Mouse (Mus musculus) cerebellum, postnatal 4 days (tissue): ENCODE measurements around the gene Sept12.
A peak's percentile ranks its signal among the peaks of the same experiment; 100 is the strongest.

ENCODE experiments used
- DNase-seq, 2 experiments: peaks; one replicate each; pipeline ENCODE4 v3.0.0; 2022; ENCODE audit warnings: low spot score in 2 of 2, mixed read lengths in 1 of 2

Gene Sept12

DNA sequence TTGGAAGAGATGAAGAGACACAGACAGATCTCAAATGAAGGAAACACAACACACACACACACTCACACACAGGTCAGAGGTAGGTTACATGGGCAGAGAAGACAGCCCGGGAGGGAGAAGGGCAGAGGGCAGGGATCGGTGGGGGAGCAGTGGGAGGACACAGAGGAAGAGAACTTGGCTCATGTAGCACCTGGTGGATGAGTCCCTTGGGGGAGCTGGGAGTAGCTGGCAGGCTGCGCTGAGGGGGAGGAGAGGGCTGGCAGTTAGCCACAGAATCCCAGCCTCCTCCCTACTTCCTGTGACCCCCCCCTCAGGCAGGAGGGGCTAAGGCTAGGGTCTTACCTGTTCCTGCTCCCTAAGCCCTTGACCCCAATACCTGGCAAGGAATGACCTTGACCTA, at the start of gene Sept12:
Sept12 (minus strand) TSS at position 300 of the 400 bp plus-strand sequence.
- DNase-seq = no peak

DNA sequence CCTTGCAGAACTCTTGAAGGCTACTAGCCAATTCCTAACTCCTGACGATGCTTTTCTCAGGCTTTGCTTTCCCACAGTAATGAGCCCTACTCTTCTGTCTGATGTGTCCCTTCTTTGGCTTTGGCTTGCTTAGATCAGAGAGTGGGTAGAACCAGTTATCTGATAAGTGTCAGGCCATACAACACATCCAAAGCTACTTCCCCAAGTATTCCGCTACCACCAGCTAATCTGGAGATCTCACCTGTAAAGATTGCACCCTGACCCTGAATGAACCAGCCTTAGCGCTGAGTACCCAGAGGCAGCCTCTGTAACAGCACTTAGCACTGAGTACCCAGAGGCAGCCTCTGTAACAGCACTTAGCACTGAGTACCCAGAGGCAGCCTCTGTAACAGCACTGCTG, 47.7 kb upstream of the Sept12 start:
- no peak for DNase-seq

DNA sequence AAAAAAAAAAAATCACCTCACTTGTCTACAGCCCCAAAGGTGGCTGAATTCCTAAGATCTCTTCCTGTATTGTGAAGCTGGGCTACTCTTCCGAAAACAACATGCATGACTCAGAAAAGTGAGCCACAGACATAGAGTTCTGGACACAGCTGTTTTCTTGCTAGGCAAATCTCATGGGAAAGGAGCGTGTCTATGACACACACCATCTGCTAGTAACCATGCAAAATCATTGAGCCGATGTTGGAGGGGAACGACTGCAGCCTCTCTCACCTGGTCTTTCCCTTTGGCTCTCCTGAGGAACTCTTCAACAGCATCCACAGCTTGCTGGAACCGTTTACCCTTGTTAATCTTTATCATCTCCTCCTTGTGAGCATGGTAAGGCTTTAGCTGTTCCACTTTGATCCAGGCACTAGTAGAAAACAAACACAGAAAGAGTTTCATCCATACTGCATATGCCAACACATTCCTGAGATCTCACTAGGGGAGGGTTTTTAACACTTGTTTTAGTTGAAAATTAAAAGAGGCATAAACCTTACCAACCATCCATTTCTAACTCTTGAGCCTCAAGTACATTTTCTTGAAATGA, 39.1 kb upstream of the Sept12 start:
- DNase-seq = no peak

DNA sequence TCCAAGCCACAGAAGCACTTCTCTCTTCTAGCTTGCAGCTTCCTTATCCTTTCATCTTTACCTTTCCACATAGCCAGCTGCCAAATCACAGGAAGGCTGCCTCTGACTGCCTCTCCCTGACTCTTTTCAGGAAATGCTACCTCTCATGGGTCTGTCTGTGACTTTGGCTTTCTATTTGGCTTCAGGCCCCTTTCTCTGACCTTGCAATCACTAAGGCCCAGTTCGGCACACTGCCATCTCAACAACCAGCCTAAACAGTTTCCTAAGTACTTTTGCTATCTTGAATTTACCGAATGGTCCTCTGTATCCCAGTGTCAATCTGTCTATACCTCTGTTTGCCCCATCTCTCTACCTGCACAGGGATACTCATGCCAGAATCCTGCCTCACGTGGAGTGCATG, 37.9 kb upstream of the Sept12 start:
- DNase-seq = no peak

DNA sequence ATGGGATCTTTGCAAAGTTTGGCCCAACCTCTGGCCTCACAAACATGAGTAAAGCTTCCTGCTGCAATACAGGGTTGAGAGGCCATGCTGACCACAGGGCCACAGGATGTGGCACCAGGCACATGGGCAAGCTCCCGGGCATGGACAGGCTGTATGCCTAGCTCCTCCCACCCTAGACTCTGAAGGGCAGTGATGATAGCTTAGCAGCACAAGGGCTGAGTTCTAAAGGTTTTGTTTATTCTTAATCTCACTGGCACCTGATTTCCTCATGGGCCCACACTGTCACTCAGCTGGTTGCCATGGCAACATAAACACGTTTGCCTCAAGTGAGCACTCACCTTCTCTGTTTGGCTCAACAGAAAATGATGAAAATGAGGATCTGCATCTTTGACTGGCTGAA, 32.2 kb upstream of the Sept12 start:
- no peak for DNase-seq

DNA sequence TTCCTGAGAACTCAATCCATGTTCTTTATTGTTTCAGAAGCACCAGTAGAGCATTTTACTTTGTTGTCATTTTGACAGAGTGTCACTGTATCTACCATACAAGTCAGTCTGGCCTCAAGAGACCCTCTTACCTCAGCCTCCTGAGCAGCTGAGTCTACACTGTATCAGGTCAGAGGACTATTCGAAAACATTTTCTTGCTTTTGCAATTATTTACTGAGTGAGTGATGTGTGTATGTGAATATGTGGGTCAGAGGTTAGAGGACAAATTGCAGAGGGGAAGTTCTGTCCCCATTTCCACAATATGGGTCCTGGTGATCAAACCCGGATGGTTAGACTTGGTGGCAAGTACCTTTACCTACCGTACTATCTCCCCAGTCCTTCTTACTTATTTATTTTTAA, 26.4 kb upstream of the Sept12 start:
- DNase-seq = no peak

DNA sequence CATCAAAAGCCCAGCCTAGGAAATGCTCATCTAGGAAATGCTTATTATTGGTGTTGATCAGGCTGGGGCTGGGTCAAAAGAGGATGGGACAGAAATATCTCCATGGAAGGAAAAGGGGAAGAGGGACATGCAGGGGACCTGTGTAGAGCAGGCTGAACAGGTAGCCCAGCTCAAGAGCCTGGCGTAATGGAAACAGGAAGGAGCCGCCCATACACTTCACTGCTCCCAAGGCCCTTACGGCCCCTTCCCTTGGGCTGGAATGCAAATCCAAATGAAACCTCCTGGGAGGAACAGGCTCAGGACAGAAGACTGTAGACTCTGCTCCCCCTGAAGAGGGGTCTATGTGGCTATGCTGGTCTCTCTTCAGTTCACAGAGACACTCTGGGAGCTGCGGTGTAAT, 16.9 kb upstream of the Sept12 start:
- DNase-seq = no peak

DNA sequence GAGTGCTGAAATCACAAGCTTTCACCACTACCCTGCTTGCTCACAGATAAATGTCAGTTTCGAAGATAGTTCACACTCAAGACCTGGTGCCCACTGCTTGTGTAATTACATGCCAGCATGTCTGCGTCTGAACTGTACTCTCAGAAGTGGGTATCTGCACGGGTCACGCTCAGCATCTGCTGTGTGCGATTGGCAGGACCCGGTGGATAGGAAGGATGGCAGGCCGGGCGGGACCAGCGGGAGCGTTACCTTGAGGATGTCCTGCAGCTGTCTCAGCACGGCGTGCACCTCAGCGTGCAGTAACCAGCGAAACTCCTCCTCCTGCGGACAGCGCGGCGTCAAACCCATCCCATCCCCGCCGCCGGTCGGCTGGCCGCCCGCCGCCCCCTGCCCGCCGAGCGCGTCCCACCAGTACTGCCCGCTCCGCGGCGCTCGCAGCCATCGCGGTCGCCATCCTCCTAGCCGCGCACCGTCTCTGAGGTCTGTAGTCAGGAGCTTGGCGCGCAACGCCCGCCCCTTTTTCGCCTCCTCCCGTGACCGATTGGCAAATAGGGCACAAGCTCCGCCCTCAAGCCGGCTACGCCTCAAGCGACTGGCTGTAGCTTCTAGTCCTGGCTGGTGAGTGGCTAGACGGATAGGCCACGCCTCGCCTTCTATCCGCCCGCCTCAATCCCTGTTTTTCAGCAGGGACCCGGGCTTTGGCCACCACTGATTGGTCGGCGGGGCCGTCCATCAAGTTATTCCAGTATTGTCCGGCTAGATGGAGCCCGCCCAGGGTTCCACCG, 15.6 kb upstream of the Sept12 start, which contains the start of gene Rogdi:
Rogdi (minus strand) TSS at position 500 of the 785 bp plus-strand sequence.
- peak; percentile 90 to 98 for DNase-seq

DNA sequence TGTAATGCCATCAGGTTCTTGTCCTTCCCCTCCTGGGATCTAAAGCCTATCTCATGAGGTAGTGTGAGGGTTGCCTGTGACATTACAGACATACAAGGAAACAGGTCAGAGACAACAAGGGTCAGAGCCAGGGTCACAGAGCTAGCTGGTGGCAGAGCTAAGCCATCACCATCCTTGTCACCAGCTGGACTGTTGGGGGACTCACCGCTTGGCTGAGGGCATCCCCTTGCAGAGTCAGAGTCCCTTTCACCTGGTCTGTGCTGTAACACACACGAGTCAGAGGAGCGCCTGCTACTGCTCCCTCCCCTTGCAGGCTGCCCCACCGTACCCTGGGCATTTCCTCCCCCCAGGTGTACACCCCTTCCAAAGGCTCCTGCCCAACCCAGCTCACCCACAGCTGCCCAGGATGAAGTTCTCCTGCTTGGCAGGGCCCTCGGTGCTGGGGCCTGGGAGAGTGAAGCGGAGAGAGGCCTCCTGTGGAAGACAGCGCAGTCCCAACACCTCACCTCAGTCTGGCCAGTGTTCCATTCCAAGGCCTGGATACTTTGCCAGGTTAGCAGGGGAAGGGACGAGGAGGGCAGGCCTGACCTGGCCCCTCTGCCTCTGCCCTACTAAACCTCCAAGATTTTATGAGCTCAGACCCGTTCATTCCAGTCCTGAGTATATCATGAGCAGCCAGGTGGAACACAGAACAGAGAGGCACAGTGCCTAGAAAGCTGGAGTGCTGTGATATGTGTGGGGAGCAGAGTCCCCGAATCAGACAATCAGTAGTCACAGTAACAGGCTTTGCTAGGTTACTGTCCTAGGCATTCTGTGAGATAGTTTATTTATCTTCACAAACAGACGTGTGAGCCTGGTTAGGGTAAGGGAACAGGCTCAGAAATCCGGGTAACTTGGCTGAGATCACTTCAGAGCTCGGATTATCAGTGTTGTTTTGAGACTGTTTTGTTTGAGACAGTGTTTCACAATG, 14.7 kb upstream of the Sept12 start:
- DNase-seq = no peak

DNA sequence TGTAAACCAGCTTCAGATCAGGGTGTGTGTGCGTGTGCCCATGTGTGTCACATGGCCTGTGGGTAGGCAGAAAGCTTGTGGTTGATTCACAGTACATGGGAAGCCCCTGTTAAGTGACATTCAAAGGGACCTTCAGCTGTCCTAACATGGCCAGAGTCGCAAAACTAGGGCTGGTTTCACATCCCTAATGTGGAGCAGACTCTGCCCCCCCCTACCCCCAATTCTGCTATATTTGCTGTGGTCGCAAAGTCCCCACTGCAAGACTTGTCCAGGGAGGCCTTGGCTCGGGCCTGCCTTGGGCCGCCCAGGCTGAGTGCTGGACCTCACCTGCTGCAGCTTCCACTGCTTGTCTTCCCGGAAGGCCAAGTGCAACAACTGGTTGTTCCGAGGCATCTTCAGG, 13.6 kb upstream of the Sept12 start:
- no peak for DNase-seq

DNA sequence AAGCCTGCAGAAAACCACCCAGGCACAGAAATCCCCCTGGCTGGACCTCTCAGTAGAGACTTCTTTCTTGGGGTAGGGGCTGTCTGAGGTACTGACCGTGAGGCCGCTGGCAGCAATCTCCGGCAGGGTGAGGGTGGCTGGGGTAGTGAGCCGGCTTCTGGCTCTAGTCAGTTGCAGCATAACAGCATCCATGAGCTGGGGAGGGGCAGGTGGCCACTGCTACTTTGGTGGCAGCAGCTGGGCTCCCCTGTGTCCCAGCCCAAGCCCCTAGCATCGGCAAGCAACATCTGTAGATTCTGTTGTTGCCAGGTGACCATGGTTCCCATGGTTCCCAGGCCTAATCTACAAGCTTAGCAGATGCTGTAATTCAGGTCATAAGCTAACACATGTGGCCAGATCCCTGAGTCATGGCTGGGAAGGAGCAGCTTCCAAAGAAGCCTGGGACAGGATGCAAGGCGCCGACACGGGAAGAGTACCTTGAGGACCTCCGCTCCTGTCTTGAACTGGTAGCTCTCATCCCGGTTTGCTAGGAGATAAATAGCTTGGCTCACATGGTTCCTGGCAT, 12.8 kb upstream of the Sept12 start:
- no peak for DNase-seq

DNA sequence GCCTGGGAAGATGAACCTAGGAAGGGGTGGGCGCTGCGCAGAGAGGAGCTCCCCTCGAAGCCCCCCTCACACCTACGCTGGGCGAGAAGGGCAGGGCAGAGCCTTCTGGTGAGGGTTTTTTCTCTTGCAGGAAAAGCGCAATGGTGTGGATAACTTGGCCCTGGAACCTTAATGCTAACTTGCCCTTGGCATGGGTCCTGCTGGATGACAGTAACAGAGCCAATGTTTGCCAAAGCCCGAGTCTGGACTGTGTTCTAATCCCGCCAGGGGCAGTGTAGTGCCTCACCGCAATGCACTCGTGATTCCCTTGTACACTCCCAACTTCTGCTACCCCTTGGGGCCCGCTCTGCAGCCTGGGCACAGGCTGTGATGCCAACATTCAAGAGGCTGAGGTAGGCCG, 10.4 kb upstream of the Sept12 start:
- DNase-seq = no peak

DNA sequence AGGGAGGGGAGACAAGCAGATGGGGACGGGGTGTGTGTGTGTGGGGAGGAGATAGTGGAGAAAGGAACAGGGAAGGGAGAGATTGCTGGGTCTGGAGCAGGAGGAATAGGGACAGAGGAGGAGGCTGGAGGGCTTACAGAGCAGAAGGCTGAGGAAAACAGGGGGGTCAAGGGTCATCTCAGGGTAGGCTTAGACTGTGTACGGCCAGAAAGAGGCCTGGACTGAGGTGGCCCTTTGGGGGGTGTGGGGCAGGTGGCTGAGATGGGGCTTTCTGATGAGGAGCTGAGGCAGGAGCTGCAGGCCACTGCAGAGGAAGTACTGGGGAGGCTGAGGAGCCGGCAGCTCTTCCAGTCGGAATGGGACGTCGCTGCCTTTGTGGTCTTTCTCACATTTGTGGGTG, 9.8 kb upstream of the Sept12 start:
- DNase-seq = no peak

DNA sequence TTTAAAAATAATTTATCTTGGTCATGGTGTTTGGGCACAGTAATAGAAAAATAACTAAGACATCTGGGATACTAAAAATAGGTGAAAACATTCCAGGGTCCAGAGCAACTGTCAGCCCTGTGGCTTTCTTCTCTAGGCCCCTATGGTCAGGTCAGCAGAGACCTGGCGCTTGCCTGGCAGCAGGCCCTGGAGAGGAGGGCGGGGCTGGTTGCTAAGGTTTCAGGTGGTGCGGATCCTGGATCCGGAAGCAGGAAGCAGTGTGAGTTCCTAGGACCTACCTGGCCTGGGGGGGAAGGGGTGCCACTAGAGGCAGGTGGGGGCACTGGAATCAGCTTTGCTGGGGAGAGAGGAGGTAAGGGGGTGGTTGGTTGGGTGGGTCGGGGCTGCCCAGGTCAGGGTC, 9.4 kb upstream of the Sept12 start, which contains the start of gene Smim22:
Smim22 (plus strand) TSS at position 222 of the 400 bp plus-strand sequence.
- no peak for DNase-seq

DNA sequence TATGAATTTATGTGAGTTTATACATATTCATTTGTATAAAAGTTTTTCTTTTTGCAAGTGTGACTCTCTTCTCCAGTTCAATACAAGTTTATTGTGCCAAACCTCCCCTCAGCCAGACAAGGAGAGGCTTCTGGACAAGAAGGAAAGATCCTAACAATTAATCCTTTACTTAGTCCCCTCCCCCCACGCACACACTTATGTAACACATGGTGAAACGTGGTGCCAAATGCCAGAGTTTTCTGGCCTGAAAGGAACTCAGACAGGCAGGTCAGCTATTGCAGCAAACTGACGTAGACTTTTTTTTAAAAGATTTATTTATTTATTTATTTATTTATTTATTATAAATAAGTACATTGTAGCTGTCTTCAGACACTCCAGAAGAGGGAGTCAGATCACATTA, 3.0 kb upstream of the Sept12 start:
- DNase-seq = no peak

DNA sequence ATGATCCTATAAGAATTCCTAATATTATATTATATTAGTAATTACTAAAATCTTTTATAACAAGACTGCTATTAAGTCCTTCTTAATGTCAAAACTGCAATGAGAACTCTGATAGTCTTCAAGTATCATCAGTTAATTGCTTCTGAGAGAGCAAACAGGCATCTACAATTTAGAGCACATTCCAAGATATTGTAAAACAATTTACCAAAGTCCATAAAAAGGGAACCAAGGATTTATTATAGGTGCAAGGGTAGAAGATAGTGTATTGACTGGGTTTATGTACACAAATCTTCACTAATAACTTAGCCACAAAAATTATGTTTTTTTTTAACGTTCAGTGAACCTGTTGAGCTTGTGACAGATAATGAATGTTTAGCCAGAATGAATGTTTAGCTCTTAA, 1.3 kb upstream of the Sept12 start:
- no peak for DNase-seq

DNA sequence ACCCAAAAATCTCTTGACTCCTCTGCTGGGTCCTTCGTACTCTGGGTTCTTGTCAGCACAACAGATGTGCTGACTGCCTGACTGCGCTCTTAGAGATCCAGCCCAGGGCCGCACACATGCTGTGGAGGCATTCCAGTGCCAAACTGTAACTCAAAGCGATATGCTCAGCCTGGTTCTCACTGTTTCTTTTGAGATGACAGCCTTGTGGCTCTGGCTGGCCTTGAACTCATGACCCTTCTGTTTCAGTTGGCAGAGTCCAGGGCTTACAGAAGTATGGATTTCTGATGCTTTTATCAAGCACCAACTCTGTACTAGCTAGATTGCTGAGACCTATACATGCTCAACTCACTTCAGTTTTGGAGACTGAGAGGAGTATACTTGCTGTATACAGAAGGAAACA, 4.4 kb downstream of the Sept12 start:
- no peak for DNase-seq

DNA sequence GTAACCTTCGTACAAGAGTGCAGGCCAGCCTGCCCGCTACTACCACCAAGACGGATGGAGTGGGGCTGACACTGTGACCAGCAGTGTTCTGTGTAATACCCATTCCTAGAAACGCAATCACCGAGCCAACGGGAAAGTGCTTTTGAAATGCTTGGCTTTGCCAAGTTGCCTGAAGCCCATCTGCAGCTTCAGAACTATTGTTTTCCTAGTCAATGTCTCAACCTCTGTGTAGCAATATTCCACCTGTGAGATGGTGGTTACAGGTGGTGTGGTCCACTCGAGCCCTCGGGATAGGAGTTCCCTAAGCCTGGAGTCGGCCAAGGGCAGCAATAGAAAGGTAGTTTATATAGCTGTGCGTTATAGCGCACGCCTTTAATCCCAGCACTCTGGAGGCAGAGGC, 12.9 kb downstream of the Sept12 start:
- no peak for DNase-seq

DNA sequence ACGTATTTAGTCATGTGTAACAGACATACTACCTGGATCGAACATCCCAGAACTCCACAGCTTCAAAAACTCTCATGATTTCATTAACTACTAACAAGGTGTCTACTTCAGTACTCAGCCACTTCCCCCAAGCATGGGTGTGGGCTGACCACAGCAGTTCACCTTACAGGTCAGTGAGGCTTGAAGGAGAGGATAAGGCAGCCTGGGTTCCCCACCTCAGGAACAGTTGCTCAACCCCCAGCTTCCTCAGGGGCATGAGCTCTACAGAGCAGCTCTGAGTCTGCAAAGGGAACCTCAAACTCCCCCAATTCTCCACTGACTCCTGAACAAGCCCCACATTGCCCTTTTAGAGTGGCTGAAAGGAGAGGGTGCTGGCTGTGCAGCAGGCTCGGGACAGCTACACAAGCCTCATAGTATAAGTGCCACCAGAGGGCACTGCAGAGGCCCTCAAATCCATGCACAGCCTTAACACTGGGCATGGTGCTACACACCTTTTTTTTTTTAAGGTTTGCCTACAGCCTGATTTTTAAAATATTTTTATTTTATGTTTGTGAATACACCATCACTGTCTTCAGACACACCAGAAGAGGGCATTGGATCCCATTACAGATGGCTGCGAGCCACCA, 17.8 kb downstream of the Sept12 start:
- DNase-seq = no peak

DNA sequence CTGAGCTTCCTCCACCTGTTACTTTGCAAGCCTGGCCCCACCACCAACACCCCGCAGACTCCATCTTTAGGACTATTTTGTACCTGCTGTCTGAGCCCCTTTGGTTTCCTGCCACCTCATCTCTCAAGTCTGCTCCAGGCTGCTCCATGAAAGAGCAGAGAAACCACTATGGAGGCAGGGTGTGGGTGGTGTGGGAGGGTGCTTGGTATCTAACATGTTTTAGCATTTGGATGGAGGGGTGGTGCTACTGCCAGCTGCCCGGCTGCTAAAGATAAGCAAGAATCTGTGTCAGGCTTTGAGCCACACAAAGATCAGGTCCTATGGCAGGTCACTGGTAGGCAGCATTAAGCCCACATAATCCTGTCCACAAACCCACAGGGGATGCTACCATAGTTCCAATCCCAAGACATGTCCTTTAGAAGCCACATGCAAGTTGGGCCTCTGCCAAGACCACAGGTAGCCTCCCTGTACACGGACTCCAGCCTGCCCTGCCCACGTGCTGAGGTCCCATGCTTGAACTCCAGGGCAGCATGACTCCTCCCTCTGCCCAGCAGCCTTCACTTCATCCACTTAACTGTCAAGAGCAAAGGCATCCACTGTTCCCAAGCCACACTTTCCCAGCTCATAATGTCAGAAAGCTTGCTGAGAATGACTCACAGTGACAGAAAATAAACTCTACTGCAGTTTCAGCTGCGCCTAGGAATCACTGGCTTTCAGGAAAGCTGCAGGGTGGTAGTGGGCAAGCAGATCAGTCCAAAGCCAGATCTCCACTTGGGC, 19.2 kb downstream of the Sept12 start:
- no peak for DNase-seq

DNA sequence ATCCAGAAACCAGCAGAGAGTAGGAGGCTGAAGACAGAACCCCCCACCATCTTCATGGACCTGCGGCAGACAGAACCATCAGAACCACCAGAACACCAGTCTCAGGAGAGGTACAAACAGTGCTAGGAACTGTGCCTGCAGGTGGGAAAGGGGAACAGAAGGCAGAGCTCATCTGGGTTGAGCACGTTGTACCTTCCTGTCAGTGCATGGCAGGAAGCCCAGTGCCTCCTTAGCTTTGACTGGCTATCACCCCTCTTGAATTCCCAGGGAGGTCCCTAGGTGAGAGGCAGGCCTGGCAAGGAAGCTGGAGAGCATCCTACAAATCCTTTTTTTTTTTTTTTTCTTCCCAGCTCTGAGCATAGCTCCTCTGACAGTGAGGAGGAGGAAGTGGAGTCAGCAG, 21.5 kb downstream of the Sept12 start:
- DNase-seq = no peak
